ENCODE assay signal across 9 mouse cellular contexts in genomic region chr13:51374026-51374807, GRCm38 (mm10). TPM values are rescaled to one million over a fixed set of nuclear protein-coding genes. Genes with fewer than 3 reads are reported as not detected.
DNase-seq lines count a peak whose midpoint lies in the region; ATAC-seq lines count a peak whose summit lies in the region.
"Had no signal": no experiment of that assay in that cellular context is flagged by ENCODE, and none has a peak within 500 bp of the region (broad histone marks: within the 10 kb centered on the region; RNA-seq: fewer than 3 reads in every experiment).

No protein-coding gene starts in this region.

- H3K9me3 ChIP-seq in kidney, embryonic 14.5 days (ENCODE audit: control insufficient read depth, low read length): no peaks in the 10 kb centered on the region
- no peaks in the 10 kb centered on the region for H3K9me3 ChIP-seq in liver, embryonic 11.5 days (ENCODE audit: control insufficient read depth, low read length)
- H3K9me3 ChIP-seq: heart, embryonic 13.5 days had no signal

- H3K4me3 ChIP-seq in kidney, embryonic 14.5 days (ENCODE audit: low read length): no peak overlapping the region
- H3K4me3 ChIP-seq in liver, embryonic 11.5 days (ENCODE audit: low read depth, low read length): no peak overlapping the region
- H3K4me3 ChIP-seq: heart, embryonic 13.5 days had no signal

- H3K9ac ChIP-seq in kidney, embryonic 14.5 days (ENCODE audit: low read depth, low read length): no peak overlapping the region
- no peak overlapping the region for H3K9ac ChIP-seq in liver, embryonic 11.5 days (ENCODE audit: low read depth, low read length)
- H3K9ac ChIP-seq: heart, embryonic 13.5 days had no signal

- intact Hi-C loops in gastrocnemius, postnatal 36 days (cut with DNase I): no loop called here

- ATAC-seq in kidney, embryonic 14.5 days (ENCODE audit: low FRiP score, low TSS enrichment): no peak
- ATAC-seq in liver, embryonic 11.5 days (replicated peaks; ENCODE audit: low FRiP score): no peak

- H3K27ac ChIP-seq in kidney, embryonic 14.5 days (ENCODE audit: low read depth, low read length): no peak overlapping the region
- H3K27ac ChIP-seq in liver, embryonic 11.5 days (ENCODE audit: low read depth, low read length): no peak overlapping the region
- H3K27ac ChIP-seq: heart, embryonic 13.5 days had no signal

- peak; percentile 9 for DNase-seq in kidney, adult 11 months
- DNase-seq in gastrocnemius, postnatal 36 days: peak; percentile 30 to 63
- DNase-seq in layer of hippocampus, adult 9-10 months (ENCODE audit: low spot score): peak; percentile 10
- DNase-seq in ovary, postnatal 10 days (ENCODE audit: low spot score): peak; percentile 7
- no peak for DNase-seq in cerebellum, postnatal 14 days
- no peak for DNase-seq in cerebellum, postnatal 36 days
- DNase-seq in liver, embryonic 11.5 days (ENCODE audit: low spot score): no peak

- no peaks in the 10 kb centered on the region for H3K36me3 ChIP-seq in kidney, embryonic 14.5 days (ENCODE audit: control insufficient read depth, insufficient read depth, low read length)
- no peaks in the 10 kb centered on the region for H3K36me3 ChIP-seq in liver, embryonic 11.5 days (ENCODE audit: control insufficient read depth, insufficient read depth, low read length)
- H3K36me3 ChIP-seq: heart, embryonic 13.5 days had no signal

- no peaks in the 10 kb centered on the region for H3K27me3 ChIP-seq in kidney, embryonic 14.5 days (ENCODE audit: control insufficient read depth, insufficient read depth, low read length)
- H3K27me3 ChIP-seq in liver, embryonic 11.5 days (replicated peaks; ENCODE audit: control insufficient read depth, insufficient read depth, low read length): no peaks in the 10 kb centered on the region
- H3K27me3 ChIP-seq: heart, embryonic 13.5 days had no signal

- H3K4me1 ChIP-seq in kidney, embryonic 14.5 days (ENCODE audit: control insufficient read depth, insufficient read depth, low read length): peaks cover 12% of the 10 kb centered on the region; the same call in 1 of the 2 replicates
- H3K4me1 ChIP-seq in liver, embryonic 11.5 days (replicated peaks; ENCODE audit: control insufficient read depth, insufficient read depth, low read length): peaks cover 9% of the 10 kb centered on the region

- WGBS in kidney, embryonic 14.5 days: 59% methylated on average over 21 of the region's 21 CpGs
- WGBS in liver, embryonic 11.5 days: 75% methylated on average over 21 of the region's 21 CpGs

- no peak overlapping the region for H3K4me2 ChIP-seq in kidney, embryonic 14.5 days (replicated peaks; ENCODE audit: low read depth, low read length)
- no peak overlapping the region for H3K4me2 ChIP-seq in liver, embryonic 11.5 days
- H3K4me2 ChIP-seq: heart, embryonic 13.5 days had no signal

RNA-seq across cellular contexts. Expression of gene S1pr3, which starts 34.2 kb away (rescaled TPM):
- polyA plus RNA-seq in kidney, embryonic 14.5 days (2014; fragmentation: Nextera tagmentation; extraction: Ambion mirVana): 24.9 and 51.9 TPM in 2 replicates
- total RNA-seq in gastrocnemius, postnatal 36 days (2021): 1 to 10 TPM; 4.1 to 4.5 TPM
- polyA plus RNA-seq in liver, embryonic 11.5 days (2014; fragmentation: Nextera tagmentation; extraction: Ambion mirVana): 15.5 and 18.0 TPM in 2 replicates

Comparison
In these comparisons a context has a peak if more than half of its experiments do, and no peak if none do; other contexts are left out.
1. DNase-seq: peak in kidney, adult 11 months (single experiment), gastrocnemius, postnatal 36 days (2 of 2), layer of hippocampus, adult 9-10 months (single experiment) and ovary, postnatal 10 days (single experiment); none in cerebellum, postnatal 14 days (0 of 2), cerebellum, postnatal 36 days (0 of 2) and liver, embryonic 11.5 days (single experiment).